Mouse (Mus musculus) cerebellum, postnatal 25 days (tissue): ENCODE results near the gene Snx15.

Source experiments
- DNase-seq, 2 experiments: peaks; one replicate each; pipeline ENCODE4 v3.0.0; 2021; ENCODE audit warnings: mixed read lengths in 2 of 2

Gene Snx15

DNA sequence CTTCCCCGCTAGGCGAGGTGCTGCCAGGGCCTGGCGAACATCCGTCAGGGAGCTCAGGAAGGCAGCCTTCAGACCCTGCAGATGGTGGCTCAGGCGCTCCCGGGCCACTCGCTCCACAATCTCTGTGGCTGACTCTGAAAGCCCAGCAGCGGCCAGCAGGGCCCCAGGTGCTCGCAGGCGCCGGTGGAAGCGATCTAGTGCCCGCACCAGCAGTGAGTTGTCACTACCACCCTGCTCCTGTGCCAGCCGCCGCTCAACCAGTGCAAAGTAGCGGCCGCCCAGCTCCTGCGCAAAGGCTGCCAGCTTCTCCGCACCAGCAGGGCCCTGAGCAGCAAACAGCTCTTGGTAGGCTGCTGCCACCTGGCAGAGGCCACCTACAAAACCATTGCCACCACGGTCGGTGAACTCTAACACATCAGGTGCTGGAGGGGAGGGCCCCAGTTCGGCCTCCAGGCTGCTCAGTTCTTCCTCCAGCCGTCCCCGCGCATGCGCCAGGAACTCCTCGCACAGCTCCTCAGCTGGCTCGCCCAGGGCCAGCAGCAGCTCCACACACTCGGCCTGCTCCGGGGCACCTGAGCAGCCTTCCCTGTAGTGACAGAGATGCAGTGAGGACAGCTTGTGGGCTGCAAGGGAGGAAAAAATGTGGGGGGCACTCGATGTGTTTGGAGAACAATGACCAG lies 57.4 kb downstream of the Snx15 start:
- DNase-seq = no peak

DNA sequence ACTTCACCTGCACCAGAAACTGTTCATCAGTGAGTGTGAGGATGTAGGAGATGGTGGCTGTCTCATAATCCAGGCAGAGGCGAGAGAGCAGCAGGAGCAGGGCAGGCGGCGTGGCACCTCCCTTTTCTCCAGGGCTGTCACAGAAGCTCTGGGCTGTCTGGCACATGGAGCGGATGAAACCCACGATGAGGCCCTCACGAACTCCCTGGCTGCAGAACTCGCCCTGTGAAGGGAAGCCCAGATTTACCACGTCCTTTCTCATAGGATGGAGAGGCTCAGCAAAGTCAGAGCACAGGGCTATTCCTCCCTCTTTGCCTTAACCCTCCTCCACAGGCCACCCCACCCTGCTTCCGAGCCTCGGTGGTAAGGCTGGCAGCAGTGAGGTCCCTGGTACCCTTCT lies 58.3 kb downstream of the Snx15 start:
- DNase-seq = no peak
